Mouse (Mus musculus) limb, embryonic 12.5 days (tissue): ENCODE measurements around the gene Hpse2. TPM values are rescaled to one million over a fixed set of nuclear protein-coding genes. Genes with fewer than 3 reads are reported as not detected.
A peak's percentile ranks its signal among the peaks of the same experiment; 100 is the strongest.
"Not testable (repeated sequence)": the region's sequence is repeated elsewhere in the genome, so short reads cannot be mapped to it uniquely, and the experiment has no call there.

Experiments
- ATAC-seq: fragments of 200-750 bp; cut with Nextera tagmentation; 2 replicates; pipeline ENCODE4 v1.8.0; 2017; ENCODE audit warnings: low read depth, moderate TSS enrichment; ENCODE audit not compliant: insufficient number of reproducible peaks, insufficient read depth, low FRiP score, low TSS enrichment
- H3K27ac ChIP-seq: fragments of 300-500 bp; sonication (generic); 2 replicates; pipeline ENCODE4 v1.5.1; 2016; ENCODE audit warnings: mild to moderate bottlenecking, moderate library complexity
- H3K27me3 ChIP-seq: fragments of 300-500 bp; sonication (generic); 2 replicates; pipeline ENCODE4 v1.6.1; 2016; ENCODE audit warnings: mild to moderate bottlenecking, moderate library complexity
- H3K36me3 ChIP-seq: fragments of 300-500 bp; sonication (generic); 2 replicates; pipeline ENCODE4 v1.6.1; 2016; ENCODE audit warnings: mild to moderate bottlenecking, moderate library complexity
- H3K4me1 ChIP-seq: fragments of 300-500 bp; sonication (generic); replicated peaks from 2 replicates; pipeline ENCODE4 v1.6.1; 2016
- H3K4me2 ChIP-seq: fragments of 300-500 bp; sonication (generic); 2 replicates; pipeline ENCODE4 v1.6.1; 2016; ENCODE audit warnings: mild to moderate bottlenecking, moderate library complexity
- H3K4me3 ChIP-seq: fragments of 300-500 bp; sonication (generic); replicated peaks from 2 replicates; pipeline ENCODE4 v1.5.1; 2016; ENCODE audit warnings: mild to moderate bottlenecking
- H3K9ac ChIP-seq: fragments of 300-500 bp; sonication (generic); replicated peaks from 2 replicates; pipeline ENCODE4 v1.6.1; 2016; ENCODE audit warnings: mild to moderate bottlenecking, moderate library complexity
- H3K9me3 ChIP-seq: fragments of 300-500 bp; sonication (generic); 2 replicates; pipeline ENCODE4 v1.6.1; 2016; ENCODE audit warnings: mild to moderate bottlenecking, moderate library complexity
- WGBS: fragments of 180-500 bp; shearing (Covaris S2); methylation state at CpG from one replicate; pipeline ENCODE4 v1.1.7; 2016; 5-methylcytosine and 5-hydroxymethylcytosine counted together
- polyA plus RNA-seq: library from polyadenylated mRNA; unstranded; fragments of >200 nt; fragmentation: Nextera tagmentation; extraction: Ambion mirVana; gene quantifications from 2 replicates; pipeline ENCODE4 v1.2.1, GENCODE M21; 2016

Hpse2 gene
- polyA plus RNA-seq, 1 experiment from 2014 or later, result 10.4 TPM

- Histone ChIP-seq H3K9ac (no peak overlapping the region), H3K9me3 (no peaks in the 10 kb centered on the region), H3K4me1 (peaks cover 42% of the 10 kb centered on the region), H3K36me3 (no peaks in the 10 kb centered on the region), H3K4me3 (no peak overlapping the region), H3K4me2 (no peak overlapping the region), H3K27ac (no peak overlapping the region), H3K27me3 (no peaks in the 10 kb centered on the region)
- 81% methylated on average over 10 of the region's 10 CpGs for WGBS
- ATAC-seq, result no peak
These were observed 578.7 kb downstream of the Hpse2 start for GRCm38 (mm10) chr19:42809491-42809890.

DNA sequence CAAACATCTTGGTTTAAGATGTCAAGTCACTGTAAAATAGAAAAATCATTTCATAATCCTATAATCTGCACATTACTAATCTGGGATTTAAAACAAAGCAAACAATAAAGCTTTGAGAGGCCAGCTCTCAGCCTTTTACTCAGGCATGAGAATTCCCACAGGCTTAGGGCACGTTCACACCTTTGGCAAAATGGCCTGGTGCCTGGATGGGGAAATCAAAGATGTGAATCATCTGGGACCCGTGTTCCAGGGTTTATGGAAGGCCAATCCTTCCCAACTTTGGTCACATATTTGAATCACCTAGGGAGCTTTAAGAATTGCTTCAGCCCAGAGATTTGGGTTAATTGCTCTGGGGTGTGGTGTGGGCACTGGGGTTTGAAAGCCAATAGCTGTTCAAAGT is 590.3 kb downstream of the Hpse2 start:
- peak overlapping the region; percentile 31; the same call in 1 of the 2 replicates for H3K27ac ChIP-seq
- peaks cover 20% of the 10 kb centered on the region for H3K27me3 ChIP-seq
- no peak overlapping the region for H3K9ac ChIP-seq
- no peak for ATAC-seq
- no peaks in the 10 kb centered on the region for H3K36me3 ChIP-seq
- H3K4me1 ChIP-seq, result peaks cover 27% of the 10 kb centered on the region
- no peaks in the 10 kb centered on the region for H3K9me3 ChIP-seq
- no peak overlapping the region for H3K4me3 ChIP-seq
- 26% methylated on average over 2 of the region's 2 CpGs for WGBS
- no peak overlapping the region for H3K4me2 ChIP-seq

- Histone ChIP-seq H3K36me3 (no peaks in the 10 kb centered on the region), H3K27ac (0 out of 2 replicates have a peak overlapping the region, but pooled peaks have one; percentile 29), H3K4me3 (peak overlapping the region; percentile 36; the same call in 1 of the 2 replicates), H3K4me1 (peaks cover 27% of the 10 kb centered on the region), H3K9me3 (no peaks in the 10 kb centered on the region), H3K9ac (no peak overlapping the region), H3K4me2 (peak overlapping the region; percentile 71), H3K27me3 (peaks cover 17% of the 10 kb centered on the region)
- ATAC-seq, result no peak
- 28% methylated on average over 9 of the region's 9 CpGs for WGBS
These were observed 592.4 kb downstream of the Hpse2 start for GRCm38 (mm10) chr19:42795801-42796200.

GRCm38 (mm10) chr19:42794914-42795613 is 593.1 kb downstream of the Hpse2 start:
- H3K4me3 ChIP-seq, result peak overlapping the region; percentile 36
- peak overlapping the region; percentile 24; the same call in 1 of the 2 replicates for H3K9ac ChIP-seq
- H3K36me3 ChIP-seq, result no peaks in the 10 kb centered on the region
- ATAC-seq, result peak; percentile 83
- peak overlapping the region; percentile 71 for H3K4me2 ChIP-seq
- peak overlapping the region; percentile 64; the same call in 1 of the 2 replicates for H3K27ac ChIP-seq
- H3K4me1 ChIP-seq, result peaks cover 27% of the 10 kb centered on the region
- under 1% methylated on average over 31 of the region's 31 CpGs for WGBS
- peaks cover 17% of the 10 kb centered on the region for H3K27me3 ChIP-seq
- no peaks in the 10 kb centered on the region for H3K9me3 ChIP-seq

DNA sequence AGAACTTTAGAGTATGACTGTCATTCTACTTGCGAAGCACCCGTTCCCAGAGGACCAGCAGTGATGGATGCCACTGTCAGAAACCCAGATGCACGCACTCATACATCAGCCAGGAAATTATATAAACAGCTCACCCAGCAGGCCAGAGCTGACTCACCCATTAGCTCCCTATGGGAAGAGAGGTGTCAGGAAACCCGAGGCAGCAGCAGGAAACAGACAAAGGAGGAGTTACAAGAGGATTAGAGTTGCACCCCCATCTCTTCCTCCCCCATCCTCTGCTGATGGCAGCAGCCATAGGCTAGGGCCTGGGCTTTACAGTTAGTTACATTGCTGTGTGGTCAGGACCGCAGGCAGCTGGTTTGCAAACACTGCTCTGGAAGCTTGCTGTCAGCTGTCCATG is 599.8 kb downstream of the Hpse2 start:
- Histone ChIP-seq H3K36me3 (no peaks in the 10 kb centered on the region), H3K4me2 (no peak overlapping the region), H3K9ac (no peak overlapping the region), H3K4me3 (no peak overlapping the region), H3K27ac (no peak overlapping the region), H3K27me3 (peaks cover 18% of the 10 kb centered on the region), H3K4me1 (peaks cover 5% of the 10 kb centered on the region; the same call in 1 of the 2 replicates), H3K9me3 (no peaks in the 10 kb centered on the region)
- WGBS, result 48% methylated on average over 5 of the region's 5 CpGs
- ATAC-seq, result no peak

GRCm38 (mm10) chr19:42785562-42786220 is 602.5 kb downstream of the Hpse2 start:
- 65% methylated on average over 8 of the region's 8 CpGs for WGBS
- Histone ChIP-seq H3K4me3 (no peak overlapping the region), H3K27ac (no peak overlapping the region)

DNA sequence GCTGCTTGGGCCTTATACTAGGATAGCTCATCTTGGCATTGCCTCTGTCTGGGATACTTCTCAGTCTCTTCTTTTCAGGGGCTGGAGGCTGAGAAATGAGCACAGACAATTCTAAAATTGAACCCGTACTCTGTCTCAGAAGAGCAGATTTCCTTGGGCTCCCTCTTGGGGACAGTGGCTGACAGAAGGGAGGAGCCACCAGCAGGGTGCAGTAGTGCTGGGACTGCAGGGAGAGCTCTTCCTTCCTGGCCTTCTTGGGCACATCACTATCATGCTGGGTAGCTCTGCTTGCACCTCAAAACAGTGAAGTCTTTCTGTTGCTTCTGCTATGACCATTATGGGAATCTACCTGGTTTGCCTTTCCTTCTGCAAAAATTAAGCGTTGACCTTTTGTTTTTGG is 603.0 kb downstream of the Hpse2 start:
- Histone ChIP-seq H3K9me3 (no peaks in the 10 kb centered on the region), H3K36me3 (no peaks in the 10 kb centered on the region), H3K4me1 (peaks cover 5% of the 10 kb centered on the region; the same call in 1 of the 2 replicates), H3K4me2 (no peak overlapping the region), H3K27ac (no peak overlapping the region), H3K4me3 (no peak overlapping the region), H3K27me3 (peaks cover 18% of the 10 kb centered on the region), H3K9ac (no peak overlapping the region)
- no peak for ATAC-seq
- 29% methylated on average over 2 of the region's 2 CpGs for WGBS

More at GRCm38 (mm10) chr19:42785562-42786220, 602.5 kb downstream of the Hpse2 start:
- Histone ChIP-seq H3K4me2 (no peak overlapping the region), H3K9me3 (no peaks in the 10 kb centered on the region), H3K4me1 (peaks cover 5% of the 10 kb centered on the region; the same call in 1 of the 2 replicates), H3K27me3 (peaks cover 18% of the 10 kb centered on the region), H3K9ac (no peak overlapping the region), H3K36me3 (no peaks in the 10 kb centered on the region)
- ATAC-seq, result no peak

- WGBS, result 53% methylated on average over 7 of the region's 7 CpGs
- H3K36me3 ChIP-seq, H3K9me3 ChIP-seq, ATAC-seq, H3K27me3 ChIP-seq, H3K4me1 ChIP-seq: not testable (repeated sequence)
- peak overlapping the region; percentile 61 for H3K4me2 ChIP-seq
- H3K27ac ChIP-seq, result peak overlapping the region; percentile 80
- peak overlapping the region; percentile 65 for H3K4me3 ChIP-seq
- peak overlapping the region; percentile 66; the same call in 1 of the 2 replicates for H3K9ac ChIP-seq
These were observed 608.0 kb downstream of the Hpse2 start for GRCm38 (mm10) chr19:42780156-42780538.

DNA sequence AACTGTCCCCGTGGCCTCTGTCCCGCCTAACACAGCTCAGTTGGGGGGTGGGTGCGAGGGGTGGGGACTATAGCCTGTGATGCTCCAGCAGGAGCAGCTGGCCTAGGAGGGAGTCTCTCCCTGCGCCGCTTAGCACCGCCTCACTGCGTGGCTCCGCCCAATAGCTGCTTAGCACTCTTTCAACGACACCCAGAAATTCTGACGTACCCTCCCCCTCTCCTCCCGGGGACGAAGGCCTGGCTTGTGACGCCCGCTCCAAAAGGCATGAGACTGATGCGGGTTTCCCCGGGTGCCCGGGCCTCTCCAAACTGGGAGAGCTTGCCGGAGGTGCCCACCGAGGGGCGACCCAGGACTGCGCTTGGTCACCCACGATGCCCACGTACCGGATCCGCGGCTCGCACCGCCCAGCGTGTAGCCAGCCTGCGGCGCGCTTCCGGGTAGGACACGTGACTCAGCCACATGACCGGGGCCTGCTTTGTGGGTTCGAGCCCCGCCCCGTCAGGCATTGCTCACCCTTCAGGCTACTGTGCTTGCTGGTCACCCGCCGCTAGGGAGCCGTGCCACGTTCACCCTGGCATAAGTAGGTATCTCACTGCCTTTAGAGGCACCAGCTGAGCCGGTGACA is 608.5 kb downstream of the Hpse2 start, which contains the start of gene Hps1:
Hps1 (minus strand) TSS at position 448 of the 625 bp plus-strand sequence.
- H3K36me3 ChIP-seq, result no peaks in the 10 kb centered on the region
- no peaks in the 10 kb centered on the region for H3K9me3 ChIP-seq
- H3K27me3 ChIP-seq, result peaks cover 3% of the 10 kb centered on the region; the same call in 1 of the 2 replicates
- H3K9ac ChIP-seq, result peak within 1 kb of the TSS; percentile 66
- peak within 1 kb of the TSS; percentile 61 for H3K4me2 ChIP-seq
- ATAC-seq, result peak; percentile 98
- peak within 1 kb of the TSS; percentile 80 for H3K27ac ChIP-seq
- H3K4me3 ChIP-seq, result peak within 1 kb of the TSS; percentile 65
- H3K4me1 ChIP-seq, result peaks cover 4% of the 10 kb centered on the region; the same call in 1 of the 2 replicates
- WGBS, result under 1% methylated on average over 43 of the region's 43 CpGs

GRCm38 (mm10) chr19:42777801-42778200 is 610.4 kb downstream of the Hpse2 start:
- no peak overlapping the region for H3K4me2 ChIP-seq
- ATAC-seq, result no peak
- H3K36me3 ChIP-seq, result no peaks in the 10 kb centered on the region
- no peaks in the 10 kb centered on the region for H3K9me3 ChIP-seq
- H3K9ac ChIP-seq, result no peak overlapping the region
- H3K27ac ChIP-seq, result no peak overlapping the region
- no peaks in the 10 kb centered on the region for H3K27me3 ChIP-seq
- H3K4me3 ChIP-seq, result no peak overlapping the region
- WGBS, result 70% methylated on average over 5 of the region's 5 CpGs
- peaks cover 4% of the 10 kb centered on the region; the same call in 1 of the 2 replicates for H3K4me1 ChIP-seq

GRCm38 (mm10) chr19:42776813-42777212 is 611.3 kb downstream of the Hpse2 start:
- WGBS, result 100% methylated on average over 1 of the region's 1 CpGs
- no peak overlapping the region for H3K4me2 ChIP-seq
- H3K4me1 ChIP-seq, result peaks cover 4% of the 10 kb centered on the region; the same call in 1 of the 2 replicates
- no peaks in the 10 kb centered on the region for H3K27me3 ChIP-seq
- ATAC-seq, result no peak
- H3K4me3 ChIP-seq, result no peak overlapping the region
- no peak overlapping the region for H3K27ac ChIP-seq
- H3K36me3 ChIP-seq, result no peaks in the 10 kb centered on the region
- no peaks in the 10 kb centered on the region for H3K9me3 ChIP-seq
- no peak overlapping the region for H3K9ac ChIP-seq
